Mouse (Mus musculus) kidney, postnatal 25 days (tissue): ENCODE results near the gene Gtf2h3.
A peak's percentile ranks its signal among the peaks of the same experiment; 100 is the strongest.
"Not testable (repeated sequence)": the region's sequence is repeated elsewhere in the genome, so short reads cannot be mapped to it uniquely, and the experiment has no call there.

ENCODE experiments used
- DNase-seq, 2 experiments: peaks; one replicate each; pipeline ENCODE4 v3.0.0; 2021; ENCODE audit warnings: mixed read lengths in 2 of 2

Gtf2h3 gene

DNA sequence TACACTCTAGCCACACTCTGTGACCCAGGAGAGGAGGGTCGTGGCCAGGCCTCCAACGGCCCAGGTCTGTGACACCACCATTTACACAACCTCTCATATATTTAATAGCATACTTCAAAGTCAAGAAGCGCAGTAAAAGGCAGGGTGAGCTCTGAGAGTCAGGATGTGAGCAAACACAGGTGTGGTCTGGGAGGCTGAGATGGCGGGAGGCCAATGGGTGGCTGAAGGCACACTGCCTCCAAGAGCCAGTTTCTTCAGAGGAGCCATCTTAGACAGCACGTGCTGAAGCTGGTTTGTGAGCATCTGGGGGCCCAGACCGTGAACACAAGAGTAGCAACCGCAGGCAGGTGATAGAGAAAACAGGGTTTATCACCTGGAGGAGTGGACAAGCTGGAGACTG lies 3.5 kb upstream of the Gtf2h3 start:
- DNase-seq = no peak

DNA sequence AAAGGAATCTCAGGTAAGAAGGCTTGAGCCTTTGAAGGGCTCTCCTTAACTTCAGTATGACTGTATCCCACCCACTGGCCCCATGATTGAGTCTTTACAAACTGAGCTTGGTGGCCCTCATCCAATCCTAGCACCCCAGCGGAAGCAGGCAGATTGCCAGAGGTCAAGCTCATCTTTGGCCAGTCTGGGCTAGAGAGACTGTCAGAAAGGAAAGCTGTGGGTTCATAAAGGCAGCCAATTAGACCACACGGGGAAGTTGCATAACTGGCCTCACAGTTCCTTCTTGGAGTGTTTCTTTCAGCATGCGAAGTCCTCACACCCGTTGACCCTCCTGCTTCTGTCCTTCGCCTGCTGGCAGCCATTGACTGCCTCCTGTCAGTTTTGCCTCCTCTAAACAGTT lies 3.6 kb downstream of the Gtf2h3 start:
- DNase-seq = peak; percentile 34 to 61

DNA sequence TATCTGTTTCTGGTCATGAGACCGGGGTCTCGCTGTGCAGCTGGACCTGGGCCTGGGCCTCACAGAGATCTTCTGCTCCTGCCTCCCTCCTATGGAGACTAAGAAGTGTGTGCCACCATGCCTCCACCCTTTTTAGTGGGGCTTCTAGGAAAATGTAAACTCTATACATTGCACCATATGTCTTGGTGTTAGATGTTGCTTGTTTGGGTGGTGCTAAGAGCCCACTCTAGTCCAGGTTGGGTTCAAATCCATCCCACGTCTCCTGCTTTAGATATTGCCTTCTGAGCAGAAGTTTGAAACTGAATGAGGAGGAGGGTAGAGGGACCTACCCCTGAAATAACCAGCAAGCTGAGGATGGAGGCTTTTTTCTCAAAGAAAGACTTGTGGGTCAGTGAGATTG lies 13.8 kb downstream of the Gtf2h3 start:
- DNase-seq = no peak

DNA sequence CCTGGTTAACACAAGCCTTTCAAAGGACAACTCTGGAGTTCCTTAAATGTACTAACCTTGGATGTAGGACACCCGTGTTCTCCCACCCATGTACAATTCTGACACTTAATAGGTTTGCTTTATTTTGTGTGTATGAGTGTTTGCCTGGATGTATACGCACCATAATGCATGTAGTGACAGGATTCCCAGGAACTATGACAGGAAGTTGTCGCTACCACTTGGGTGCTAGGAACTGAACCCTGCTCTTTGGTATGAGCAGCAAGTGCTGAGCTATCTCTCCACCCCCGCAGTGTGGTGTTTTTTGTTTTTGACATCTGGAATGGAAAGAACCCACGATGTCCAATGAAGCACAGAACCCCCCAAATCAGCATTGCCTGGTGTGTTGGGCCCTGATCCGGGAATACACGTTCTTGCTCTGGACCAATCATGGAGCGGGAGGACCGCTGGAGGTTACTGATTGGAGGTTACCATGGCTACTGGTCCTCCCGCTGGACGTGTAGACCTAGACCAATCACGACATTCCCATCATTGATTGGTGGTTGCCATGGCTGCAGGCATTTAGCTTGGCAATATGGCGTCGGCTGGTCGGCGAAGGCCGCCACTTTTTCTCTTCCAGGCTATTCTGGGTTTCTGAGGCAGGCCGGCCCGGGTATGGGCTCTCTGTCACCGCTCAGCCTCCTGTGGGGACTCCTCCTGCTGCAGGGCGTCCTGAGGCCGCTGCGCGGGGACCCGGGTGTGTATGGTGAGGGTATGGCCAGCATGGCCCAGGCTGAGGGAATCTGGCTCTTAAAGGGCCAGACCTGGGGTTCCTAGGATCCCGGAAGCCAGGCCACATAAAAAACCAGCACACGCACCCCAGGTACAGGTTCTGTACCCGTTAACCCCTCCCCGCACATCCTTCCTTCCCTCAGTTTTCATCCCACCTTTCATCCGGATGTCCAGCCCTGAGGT lies 19.6 kb downstream of the Gtf2h3 start:
- DNase-seq = peak; percentile 97 to 99

DNA sequence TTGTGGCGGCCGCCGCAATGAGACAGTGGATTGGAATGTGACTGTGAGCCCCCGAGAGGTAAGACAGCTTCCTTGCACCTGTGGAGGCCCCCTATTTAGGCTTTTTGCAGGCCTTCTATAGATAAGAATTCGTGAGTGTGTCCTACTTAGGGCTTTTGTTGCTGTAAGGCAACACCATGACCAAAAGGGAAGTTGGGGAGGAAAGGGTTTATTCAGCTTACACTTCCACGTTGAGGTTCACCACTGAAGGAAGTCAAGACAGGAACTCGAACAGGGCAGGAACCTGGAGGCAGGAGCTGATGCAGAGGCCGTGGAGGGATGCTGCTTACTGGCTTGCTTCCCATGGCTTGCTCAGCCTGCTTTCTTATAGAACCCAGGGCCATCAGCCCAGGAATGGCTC lies 20.8 kb downstream of the Gtf2h3 start:
- not testable (repeated sequence) for DNase-seq

DNA sequence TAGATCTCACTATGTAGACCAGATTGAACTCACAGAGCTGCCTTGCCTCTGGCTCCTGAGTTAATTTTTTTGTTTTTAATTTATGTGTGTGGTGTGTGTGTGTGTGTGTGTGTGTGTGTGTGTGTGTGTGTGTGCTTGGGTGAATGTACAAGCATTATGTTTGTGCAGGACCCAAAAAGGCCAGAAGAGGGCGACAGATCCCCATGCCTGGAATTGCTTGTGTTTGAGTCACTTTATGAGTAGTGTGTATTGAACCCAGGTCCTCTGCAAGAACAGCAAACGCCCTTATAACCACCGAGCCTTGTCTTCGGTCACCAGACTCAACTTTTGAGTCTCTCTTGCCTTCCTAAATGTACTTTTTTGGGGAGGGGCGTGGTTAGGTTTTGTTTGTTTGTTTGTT lies 23.4 kb downstream of the Gtf2h3 start:
- DNase-seq = peak; percentile 56 to 72

DNA sequence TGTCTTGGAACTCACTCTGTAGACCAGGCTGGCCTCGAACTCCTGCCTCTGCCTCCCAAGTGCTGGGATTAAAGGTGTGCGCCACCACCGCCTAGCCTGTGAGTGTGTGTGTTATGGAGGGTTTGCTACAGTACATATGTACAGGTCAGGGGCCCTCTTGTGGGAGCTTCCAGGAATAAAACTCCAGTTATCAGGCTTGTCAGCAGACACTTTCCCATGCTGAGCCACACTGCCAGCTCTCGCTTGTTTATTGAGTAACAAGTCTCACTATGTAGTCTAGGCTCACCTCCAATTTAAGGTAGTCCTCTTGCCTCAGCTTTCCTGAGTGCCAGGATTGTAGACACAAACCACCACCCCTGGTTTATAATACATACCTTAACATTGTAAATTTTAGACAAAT lies 25.4 kb downstream of the Gtf2h3 start:
- no peak for DNase-seq

DNA sequence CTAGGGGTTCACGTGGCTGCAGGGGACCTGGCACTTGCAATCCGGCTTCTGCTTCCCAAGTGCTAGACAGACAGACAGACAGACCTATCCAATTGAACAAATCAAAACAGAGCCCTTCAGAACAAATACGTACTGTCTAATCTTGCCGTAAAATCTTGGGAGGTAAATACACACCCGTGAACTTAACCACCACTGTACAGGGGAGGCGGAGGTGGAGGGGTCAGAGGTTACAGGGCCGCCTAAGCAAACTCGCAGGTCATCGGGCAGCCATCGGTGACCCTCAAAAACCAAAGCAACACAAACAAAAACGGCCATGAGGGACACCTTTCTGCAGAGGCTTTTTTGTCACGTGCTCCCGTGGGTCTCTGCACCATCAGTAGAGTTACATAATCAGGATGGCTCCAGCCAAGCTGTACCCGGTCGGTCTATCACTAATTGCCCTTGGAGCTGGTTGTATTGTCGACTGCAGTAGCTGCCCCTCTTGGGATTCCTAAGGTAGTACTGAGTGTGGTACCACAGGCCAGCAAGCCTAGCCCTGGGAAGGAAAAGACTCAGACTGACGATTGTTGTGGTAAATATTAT lies 26.2 kb downstream of the Gtf2h3 start:
- DNase-seq = no peak

DNA sequence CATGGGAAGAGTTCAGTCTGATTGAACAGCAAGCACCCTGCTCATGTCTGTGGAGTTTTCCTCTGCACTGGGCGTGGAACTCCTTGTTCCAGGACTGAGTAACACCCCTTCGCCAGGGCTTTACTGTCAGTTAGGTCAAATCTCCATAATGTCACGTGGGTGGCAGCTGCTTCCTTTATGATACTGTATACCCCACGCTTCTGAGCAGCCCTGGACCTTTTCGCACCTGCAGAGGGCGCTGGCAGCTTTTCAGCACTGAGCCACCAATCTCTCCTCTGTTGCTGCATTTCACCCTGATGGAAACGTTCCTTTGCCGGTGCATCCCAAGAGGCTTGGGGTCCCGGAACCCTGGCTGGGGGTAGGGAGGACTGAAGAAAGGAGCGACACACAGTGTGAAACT lies 32.0 kb downstream of the Gtf2h3 start:
- DNase-seq = peak in 1 of 2 experiments; percentile 12

DNA sequence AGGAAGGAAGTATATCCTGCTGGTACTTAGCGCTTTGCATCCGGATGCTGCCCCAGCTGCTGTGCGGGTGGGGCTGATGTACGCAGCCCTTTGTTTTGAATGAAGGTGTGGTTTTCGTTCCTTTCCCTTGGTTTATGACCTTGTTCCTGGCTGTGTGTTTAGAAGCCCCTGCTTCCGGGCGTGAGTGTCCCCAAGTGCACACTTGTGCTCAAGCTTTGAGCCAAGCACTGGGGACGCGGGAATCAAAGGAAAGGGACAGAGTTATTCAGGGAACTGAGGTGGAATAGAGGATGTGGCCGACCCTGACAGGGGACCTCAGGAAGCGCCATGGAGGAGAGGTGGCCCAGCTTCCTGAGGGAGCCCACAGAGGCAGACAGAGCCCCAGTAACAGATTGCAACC lies 35.8 kb downstream of the Gtf2h3 start:
- DNase-seq = peak; percentile 8 to 60

DNA sequence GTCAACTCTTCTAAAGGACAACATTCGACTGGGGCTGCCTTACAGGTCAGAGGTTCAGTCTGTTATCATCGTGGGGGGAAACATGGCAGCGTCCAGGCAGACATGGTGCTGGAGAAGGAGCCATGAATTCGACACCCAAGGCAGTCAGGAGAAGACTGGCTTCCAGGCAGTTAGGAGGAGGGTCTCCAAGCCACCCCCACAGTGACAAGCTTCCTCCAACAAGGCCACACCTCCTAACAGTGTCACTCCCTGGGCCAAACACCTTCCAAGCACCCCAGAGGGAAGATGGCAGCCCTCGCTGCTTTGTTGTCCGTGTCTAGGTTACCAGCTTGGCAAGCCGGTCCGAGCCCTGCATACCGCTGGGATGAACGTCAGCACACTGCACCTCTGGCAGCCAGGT lies 39.8 kb downstream of the Gtf2h3 start:
- no peak for DNase-seq

DNA sequence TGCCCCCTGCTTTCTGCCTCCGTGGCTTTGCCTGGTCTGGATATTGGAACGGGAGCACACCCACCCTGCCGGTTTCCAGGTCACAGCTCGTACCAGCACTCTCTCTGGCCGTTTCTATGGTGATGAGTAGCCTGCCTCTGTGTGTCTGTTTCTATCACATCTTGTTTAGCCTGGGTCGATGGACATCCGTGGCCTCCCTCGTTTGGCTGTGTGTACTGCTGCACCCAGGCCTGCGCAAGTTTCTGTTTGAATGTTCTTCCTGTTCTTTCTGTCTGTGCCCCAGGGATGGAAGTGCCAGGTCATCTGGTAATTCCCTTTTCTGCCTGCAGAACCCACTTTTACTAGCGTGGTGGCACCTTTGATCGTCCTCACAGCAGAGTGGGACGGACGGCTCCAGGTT lies 42.4 kb downstream of the Gtf2h3 start:
- DNase-seq = no peak

DNA sequence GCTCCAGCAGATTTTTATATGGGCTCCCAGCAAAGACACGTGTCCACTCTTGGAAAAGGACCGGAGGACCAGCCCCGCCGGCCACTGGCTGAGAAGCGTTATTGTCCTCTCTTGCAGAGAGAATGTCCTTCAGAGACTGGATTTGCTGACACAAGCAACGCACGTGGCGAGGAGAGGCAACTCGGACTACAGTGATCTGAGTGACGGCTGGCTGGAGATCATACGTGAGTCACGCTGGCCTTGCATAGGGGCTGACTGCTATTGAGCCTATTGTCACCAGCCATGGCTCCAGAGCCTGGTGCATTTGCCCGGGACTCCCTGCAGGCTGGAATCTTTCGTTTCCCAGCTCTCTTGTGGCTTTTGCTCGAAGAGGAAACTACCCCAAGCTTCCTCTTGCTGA lies 44.0 kb downstream of the Gtf2h3 start:
- no peak for DNase-seq

DNA sequence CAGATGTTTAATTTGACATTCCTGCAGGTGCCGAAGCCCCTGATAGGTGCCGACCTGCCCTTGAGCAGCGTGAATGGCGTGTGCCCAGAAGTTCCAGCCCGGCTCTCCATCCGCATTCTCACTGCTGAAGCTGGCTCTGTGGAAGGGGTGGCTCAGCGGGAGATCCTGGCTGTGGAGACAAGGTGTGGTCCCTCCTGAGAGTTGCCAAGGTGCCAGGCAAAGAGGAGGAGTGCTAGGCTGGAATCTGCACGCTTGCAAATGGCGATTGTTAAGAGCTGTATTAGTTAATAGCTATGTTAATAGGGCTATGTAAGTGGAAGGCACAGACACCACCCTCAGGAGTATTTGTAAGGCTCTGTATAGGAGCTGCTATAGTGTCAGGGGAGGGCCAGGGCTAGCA lies 45.4 kb downstream of the Gtf2h3 start:
- no peak for DNase-seq

DNA sequence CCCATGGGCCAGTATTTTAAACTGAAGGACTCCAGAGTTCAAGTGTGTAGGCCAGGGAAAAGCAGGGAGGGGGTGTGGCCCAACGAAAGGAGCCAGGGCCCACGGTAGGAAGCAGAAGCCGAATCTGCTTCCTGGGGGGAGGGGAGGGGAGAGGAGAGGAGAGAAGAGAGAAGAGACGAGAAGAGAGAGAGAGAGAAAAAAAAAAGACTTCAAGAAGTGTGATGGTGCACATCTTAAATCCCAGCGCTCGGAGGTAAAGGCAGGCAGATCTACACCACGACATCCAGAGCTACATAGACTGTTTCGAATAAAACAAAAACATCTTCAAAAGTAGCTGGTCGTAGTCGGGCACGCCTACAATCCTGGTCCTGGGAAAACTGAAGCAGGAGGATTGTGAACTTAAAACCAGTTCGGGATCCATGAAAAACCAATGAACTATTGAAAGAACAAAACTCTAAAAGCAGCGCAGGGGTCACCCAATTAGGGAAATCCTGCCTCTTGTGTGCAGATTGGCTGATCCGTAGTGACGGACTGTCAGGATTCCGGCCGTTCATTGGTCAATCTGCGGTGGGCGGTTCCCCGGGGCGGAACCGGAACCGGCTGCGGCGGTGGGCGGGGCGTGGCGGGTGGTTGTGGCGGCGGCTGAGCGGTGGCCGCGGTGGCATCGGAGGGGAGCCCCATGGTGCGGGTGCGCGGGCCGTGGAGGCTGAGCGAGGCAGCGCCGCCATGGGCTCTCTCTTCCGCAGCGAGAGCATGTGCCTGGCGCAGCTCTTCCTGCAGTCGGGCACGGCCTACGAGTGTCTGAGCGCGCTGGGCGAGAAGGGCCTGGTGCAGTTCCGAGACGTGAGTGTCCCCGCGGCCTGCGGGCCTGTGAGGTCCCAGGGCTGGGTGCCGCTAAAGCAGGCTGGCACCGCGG lies 49.8 kb downstream of the Gtf2h3 start, which contains the start of gene Atp6v0a2:
Gene Atp6v0a2 (plus strand): TSS at position 129 of the 916 bp plus-strand sequence.
- DNase-seq = peak; percentile 97

DNA sequence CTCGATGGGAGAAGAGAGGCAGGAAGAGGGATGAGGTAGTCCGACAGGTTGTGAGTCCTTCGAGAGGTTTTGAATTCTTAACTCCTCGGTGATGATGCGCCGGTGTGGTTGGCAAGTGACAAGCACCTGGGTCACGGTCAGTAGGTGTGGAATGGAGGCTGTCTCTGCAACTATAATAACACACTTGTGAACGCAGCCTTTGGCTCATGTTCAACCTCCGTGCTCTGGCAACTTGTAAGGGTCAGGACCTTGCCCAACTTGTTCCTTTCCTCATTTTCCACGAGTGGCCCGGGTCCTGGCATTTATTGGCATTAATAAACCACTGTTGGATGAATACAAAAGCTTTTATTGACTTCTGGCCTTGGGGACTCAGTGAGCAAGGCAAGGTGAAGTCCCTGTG lies 50.7 kb downstream of the Gtf2h3 start:
- peak; percentile 23 to 54 for DNase-seq

DNA sequence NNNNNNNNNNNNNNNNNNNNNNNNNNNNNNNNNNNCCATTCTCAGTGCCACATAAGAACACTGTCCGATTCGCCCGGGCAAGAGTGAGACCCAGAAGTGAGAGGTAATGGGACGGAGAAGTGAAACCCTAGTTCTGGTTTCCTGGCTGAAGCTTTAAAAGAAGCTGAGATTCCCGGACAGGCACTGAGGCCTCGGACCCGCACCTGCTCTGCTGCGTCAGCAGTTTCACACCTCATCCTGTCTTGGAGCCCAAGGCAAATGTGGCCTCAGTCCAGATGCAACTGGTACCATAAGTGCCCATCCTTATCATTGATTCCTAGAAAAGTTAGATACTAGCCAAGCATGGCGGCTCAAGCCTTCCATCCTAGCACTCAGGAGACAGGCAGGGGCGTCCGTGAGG lies 52.7 kb downstream of the Gtf2h3 start:
- DNase-seq = no peak

DNA sequence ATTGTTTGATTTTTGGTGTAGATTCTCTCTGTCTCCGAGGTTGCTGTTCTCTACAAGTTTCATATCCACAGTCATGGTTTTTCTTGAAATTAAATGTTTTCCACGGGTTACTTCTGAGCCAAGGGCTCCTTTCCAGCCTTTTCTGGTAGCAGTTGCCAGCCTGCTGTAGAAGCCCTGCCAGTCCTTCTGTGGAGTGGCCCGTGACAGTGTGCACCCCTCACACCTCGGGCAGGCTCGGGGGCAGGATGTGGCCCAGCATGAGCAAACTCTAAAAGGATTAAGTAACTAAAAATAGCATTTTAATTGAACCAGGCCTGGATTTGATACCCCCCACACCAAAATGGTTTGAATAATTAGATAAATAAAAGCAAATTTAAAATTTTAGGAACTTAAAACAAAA lies 53.5 kb downstream of the Gtf2h3 start:
- no peak for DNase-seq

DNA sequence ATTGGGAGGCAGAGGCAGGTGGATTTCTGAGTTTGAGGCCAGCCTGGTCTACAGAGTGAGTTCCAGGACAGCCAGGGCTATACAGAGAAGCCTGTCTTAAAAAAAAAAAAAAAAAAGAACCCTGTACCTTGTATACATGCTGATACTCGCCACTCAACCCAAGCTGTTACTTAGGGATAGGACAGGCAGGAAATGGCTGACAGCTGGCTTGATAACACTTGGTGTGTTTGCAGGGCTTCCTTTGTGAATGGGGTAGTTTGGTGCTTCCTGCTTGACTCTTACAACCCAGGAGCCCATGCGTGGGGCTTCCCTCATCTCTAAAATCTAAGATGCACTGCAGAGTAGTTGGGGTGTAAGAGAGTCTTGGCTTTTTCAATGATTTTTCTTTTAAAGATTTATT lies 54.5 kb downstream of the Gtf2h3 start:
- DNase-seq = no peak

DNA sequence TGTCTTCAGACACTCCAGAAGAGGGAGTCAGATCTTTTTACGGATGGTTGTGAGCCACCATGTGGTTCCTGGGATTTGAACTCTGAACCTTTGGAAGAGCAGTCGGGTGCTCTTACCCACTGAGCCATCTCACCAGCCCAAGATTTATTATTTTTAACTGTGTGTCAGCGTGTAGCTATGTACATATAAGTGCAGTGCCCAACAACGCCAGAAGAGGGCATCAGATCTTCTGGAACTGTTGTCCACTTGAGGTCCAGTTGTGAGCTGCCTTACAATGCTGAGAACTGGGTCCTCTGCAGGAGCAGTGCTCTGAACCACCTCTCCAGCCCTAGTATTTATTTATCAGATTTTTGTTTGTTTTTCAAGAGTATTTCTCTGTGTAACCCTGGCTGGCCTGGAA lies 56.1 kb downstream of the Gtf2h3 start:
- DNase-seq = peak; percentile 52 to 72

DNA sequence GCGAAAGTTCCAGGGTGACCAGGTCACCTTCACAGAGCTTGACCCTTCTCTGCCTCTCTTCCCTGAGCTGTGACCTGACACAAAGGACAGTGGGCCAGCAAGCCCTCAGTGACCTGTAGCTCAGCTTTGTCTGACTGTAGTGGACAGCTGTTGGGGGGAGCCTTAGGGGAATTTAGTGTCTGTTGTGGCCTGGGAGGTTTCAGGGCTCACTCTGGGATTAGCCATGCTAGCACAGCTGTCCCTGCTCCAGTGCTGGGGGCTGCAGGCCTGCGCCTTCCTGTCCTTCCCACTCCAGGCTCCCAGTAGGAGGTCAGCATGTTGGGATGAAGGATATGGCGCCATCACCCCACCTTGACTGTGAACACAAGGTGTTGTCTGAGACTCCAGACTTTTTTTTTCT lies 57.2 kb downstream of the Gtf2h3 start:
- no peak for DNase-seq

DNA sequence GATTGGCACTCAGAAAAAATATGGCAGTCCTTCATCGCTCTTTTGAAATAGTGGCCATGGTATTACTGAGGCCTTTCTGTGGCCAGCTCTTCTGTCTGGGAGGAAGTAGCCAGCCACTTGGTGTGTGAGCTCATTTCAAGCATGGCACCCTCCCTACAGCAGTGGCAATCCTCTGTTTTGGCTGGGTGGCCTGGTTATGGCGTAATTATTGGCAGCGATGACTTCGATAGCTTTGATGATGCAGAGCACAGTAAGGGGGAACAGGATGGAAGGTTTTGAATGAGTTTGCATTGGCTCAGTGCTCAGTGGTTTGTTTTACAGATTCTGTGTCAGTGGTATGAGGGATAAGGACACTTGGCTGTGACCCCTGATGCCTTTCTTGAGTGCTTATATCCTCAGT lies 57.8 kb downstream of the Gtf2h3 start:
- DNase-seq = no peak

DNA sequence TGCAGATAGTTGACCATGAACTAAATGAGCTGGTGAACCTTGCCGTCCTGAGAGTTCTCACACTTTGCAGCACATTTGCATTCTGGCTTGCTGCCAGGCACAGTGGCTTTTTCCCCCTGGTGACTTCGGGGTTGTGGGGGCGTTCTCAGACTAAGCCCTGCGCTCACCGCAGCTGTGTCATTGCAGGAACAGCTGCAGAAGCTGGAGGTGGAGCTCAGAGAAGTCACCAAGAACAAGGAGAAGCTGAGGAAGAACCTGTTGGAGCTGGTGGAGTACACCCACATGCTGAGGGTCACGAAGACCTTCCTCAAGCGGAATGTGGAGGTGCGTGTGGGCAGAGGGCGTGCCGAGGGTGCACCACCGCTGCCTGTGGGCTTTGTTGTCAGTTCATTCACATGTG lies 58.4 kb downstream of the Gtf2h3 start:
- DNase-seq = peak in 1 of 2 experiments; percentile 7
